Mouse (Mus musculus) lung, embryonic 16.5 days (tissue): ENCODE results near the gene St8sia1. TPM values are rescaled to one million over a fixed set of nuclear protein-coding genes. Genes with fewer than 3 reads are reported as not detected.

Experiments
- ATAC-seq: fragments of 200-750 bp; cut with Nextera tagmentation; 2 replicates; pipeline ENCODE4 v1.8.0; 2017; ENCODE audit warnings: low read depth, mild to moderate bottlenecking, moderate library complexity
- H3K27ac ChIP-seq: fragments of 300-500 bp; sonication (generic); 2 replicates; pipeline ENCODE4 v1.5.1; 2014; ENCODE audit warnings: mild to moderate bottlenecking, control low read depth, low read length
- H3K27me3 ChIP-seq: fragments of 300-500 bp; sonication (generic); 2 replicates; pipeline ENCODE4 v1.6.1; 2014; ENCODE audit warnings: low read depth, low read length, mixed read lengths; ENCODE audit not compliant: control insufficient read depth, insufficient read depth
- H3K36me3 ChIP-seq: fragments of 300-500 bp; sonication (generic); 2 replicates; pipeline ENCODE4 v1.6.1; 2014; ENCODE audit warnings: low read length; ENCODE audit not compliant: control insufficient read depth, insufficient read depth
- H3K4me1 ChIP-seq: fragments of 300-500 bp; sonication (generic); replicated peaks from 2 replicates; pipeline ENCODE4 v1.6.1; 2014; ENCODE audit warnings: low read length, mixed read lengths; ENCODE audit not compliant: control insufficient read depth, insufficient read depth
- H3K4me2 ChIP-seq: fragments of 300-500 bp; sonication (generic); 2 replicates; pipeline ENCODE4 v1.6.1; 2014; ENCODE audit warnings: low read depth, low read length, control low read depth
- H3K4me3 ChIP-seq: fragments of 300-500 bp; sonication (generic); 2 replicates; pipeline ENCODE4 v1.5.1; 2014; ENCODE audit warnings: mild to moderate bottlenecking, low read length, control low read depth
- H3K9ac ChIP-seq: fragments of 300-500 bp; sonication (generic); 2 replicates; pipeline ENCODE4 v1.6.1; 2014; ENCODE audit warnings: low read length, control low read depth
- H3K9me3 ChIP-seq: fragments of 300-500 bp; sonication (generic); 2 replicates; pipeline ENCODE4 v1.6.1; 2016; ENCODE audit warnings: low read length; ENCODE audit not compliant: control insufficient read depth
- WGBS: fragments of 180-500 bp; shearing (Covaris S2); extraction: QIAGEN DNeasy Blood & Tissue Kit; methylation state at CpG from one replicate; pipeline ENCODE4 v1.1.7; 2014; 5-methylcytosine and 5-hydroxymethylcytosine counted together
- polyA plus RNA-seq: library from polyadenylated mRNA; unstranded; fragments of >200 nt; fragmentation: Nextera tagmentation; extraction: Ambion mirVana; gene quantifications from 2 replicates; pipeline ENCODE4 v1.2.1, GENCODE M21; 2015

St8sia1 gene
- polyA plus RNA-seq, 1 experiment from 2014 or later, result 0.30 TPM

- ATAC-seq, result no peak
- no peak overlapping the region for H3K4me3 ChIP-seq
- H3K27ac ChIP-seq, result no peak overlapping the region
- no peaks in the 10 kb centered on the region for H3K27me3 ChIP-seq
- no peak overlapping the region for H3K4me2 ChIP-seq
- no peak overlapping the region for H3K9ac ChIP-seq
- no peaks in the 10 kb centered on the region for H3K4me1 ChIP-seq
- H3K9me3 ChIP-seq, result no peaks in the 10 kb centered on the region
- 77% methylated on average over 11 of the region's 11 CpGs for WGBS
- H3K36me3 ChIP-seq, result no peaks in the 10 kb centered on the region
Observed at GRCm38 (mm10) chr6:142950354-142950753, 13.9 kb downstream of the St8sia1 start.

- Histone ChIP-seq H3K27ac (no peak overlapping the region), H3K4me3 (no peak overlapping the region), H3K9ac (no peak overlapping the region), H3K27me3 (no peaks in the 10 kb centered on the region), H3K9me3 (no peaks in the 10 kb centered on the region), H3K4me1 (no peaks in the 10 kb centered on the region), H3K36me3 (no peaks in the 10 kb centered on the region), H3K4me2 (no peak overlapping the region)
- 69% methylated on average over 5 of the region's 5 CpGs for WGBS
- no peak for ATAC-seq
Observed at GRCm38 (mm10) chr6:142948955-142949357, 15.3 kb downstream of the St8sia1 start.

- H3K9me3 ChIP-seq, result no peaks in the 10 kb centered on the region
- no peak overlapping the region for H3K4me3 ChIP-seq
- H3K27ac ChIP-seq, result no peak overlapping the region
- 77% methylated on average over 6 of the region's 6 CpGs for WGBS
- H3K4me2 ChIP-seq, result no peak overlapping the region
- no peaks in the 10 kb centered on the region for H3K4me1 ChIP-seq
- no peaks in the 10 kb centered on the region for H3K36me3 ChIP-seq
- no peak overlapping the region for H3K9ac ChIP-seq
- no peak for ATAC-seq
- no peaks in the 10 kb centered on the region; the same call in 1 of the 2 replicates for H3K27me3 ChIP-seq
Observed at GRCm38 (mm10) chr6:142947029-142947428, 17.2 kb downstream of the St8sia1 start.

GRCm38 (mm10) chr6:142946069-142946871 is 18.0 kb downstream of the St8sia1 start:
- Histone ChIP-seq H3K9me3 (no peaks in the 10 kb centered on the region), H3K4me1 (no peaks in the 10 kb centered on the region), H3K27me3 (no peaks in the 10 kb centered on the region; the same call in 1 of the 2 replicates), H3K27ac (no peak overlapping the region), H3K9ac (no peak overlapping the region), H3K4me3 (no peak overlapping the region), H3K4me2 (no peak overlapping the region), H3K36me3 (no peaks in the 10 kb centered on the region)
- no peak for ATAC-seq
- 38% methylated on average over 7 of the region's 8 CpGs for WGBS

- no peak overlapping the region for H3K4me2 ChIP-seq
- H3K27ac ChIP-seq, result no peak overlapping the region
- H3K4me3 ChIP-seq, result no peak overlapping the region
- H3K27me3 ChIP-seq, result no peaks in the 10 kb centered on the region; the same call in 1 of the 2 replicates
- ATAC-seq, result no peak
- no peaks in the 10 kb centered on the region for H3K9me3 ChIP-seq
- no peak overlapping the region for H3K9ac ChIP-seq
- no peaks in the 10 kb centered on the region for H3K36me3 ChIP-seq
- WGBS, result 75% methylated on average over 2 of the region's 2 CpGs
- H3K4me1 ChIP-seq, result no peaks in the 10 kb centered on the region
Observed at GRCm38 (mm10) chr6:142945461-142945860, 18.8 kb downstream of the St8sia1 start.

GRCm38 (mm10) chr6:142944470-142944869 is 19.8 kb downstream of the St8sia1 start:
- Histone ChIP-seq H3K9ac (no peak overlapping the region), H3K27ac (no peak overlapping the region), H3K4me1 (no peaks in the 10 kb centered on the region), H3K9me3 (no peaks in the 10 kb centered on the region), H3K4me2 (no peak overlapping the region), H3K27me3 (no peaks in the 10 kb centered on the region; the same call in 1 of the 2 replicates), H3K36me3 (no peaks in the 10 kb centered on the region), H3K4me3 (no peak overlapping the region)
- no peak for ATAC-seq
- WGBS, result 88% methylated on average over 3 of the region's 3 CpGs

GRCm38 (mm10) chr6:142943419-142943818 is 20.8 kb downstream of the St8sia1 start:
- Histone ChIP-seq H3K4me3 (no peak overlapping the region), H3K27ac (no peak overlapping the region), H3K4me2 (no peak overlapping the region), H3K4me1 (peaks cover 4% of the 10 kb centered on the region), H3K27me3 (no peaks in the 10 kb centered on the region; the same call in 1 of the 2 replicates), H3K36me3 (no peaks in the 10 kb centered on the region), H3K9ac (no peak overlapping the region), H3K9me3 (no peaks in the 10 kb centered on the region)
- WGBS, result 77% methylated on average over 8 of the region's 8 CpGs
- ATAC-seq, result no peak

GRCm38 (mm10) chr6:142941596-142942381 is 22.5 kb downstream of the St8sia1 start:
- no peak overlapping the region for H3K9ac ChIP-seq
- no peaks in the 10 kb centered on the region for H3K9me3 ChIP-seq
- H3K27me3 ChIP-seq, result no peaks in the 10 kb centered on the region; the same call in 1 of the 2 replicates
- WGBS, result 72% methylated on average over 11 of the region's 11 CpGs
- H3K4me2 ChIP-seq, result no peak overlapping the region
- no peak overlapping the region for H3K4me3 ChIP-seq
- H3K36me3 ChIP-seq, result no peaks in the 10 kb centered on the region
- peaks cover 4% of the 10 kb centered on the region for H3K4me1 ChIP-seq
- no peak overlapping the region for H3K27ac ChIP-seq
- ATAC-seq, result no peak

- Histone ChIP-seq H3K9ac (no peak overlapping the region), H3K4me1 (peaks cover 4% of the 10 kb centered on the region), H3K36me3 (no peaks in the 10 kb centered on the region), H3K9me3 (no peaks in the 10 kb centered on the region), H3K4me2 (no peak overlapping the region), H3K4me3 (no peak overlapping the region), H3K27ac (no peak overlapping the region), H3K27me3 (no peaks in the 10 kb centered on the region; the same call in 1 of the 2 replicates)
- no peak for ATAC-seq
- WGBS, result 77% methylated on average over 8 of the region's 8 CpGs
Observed at GRCm38 (mm10) chr6:142941078-142941477, 23.2 kb downstream of the St8sia1 start.
